Comparison of ENCODE assay signal across 9 mouse cellular contexts in genomic region chr3:17319213-17319612, GRCm38 (mm10).
DNase-seq lines count a peak whose midpoint lies in the region; ATAC-seq lines count a peak whose summit lies in the region.
"Had no signal": no experiment of that assay in that cellular context is flagged by ENCODE, and none has a peak within 500 bp of the region (broad histone marks: within the 10 kb centered on the region; RNA-seq: fewer than 3 reads in every experiment).

No protein-coding gene starts in this region.

- 8% methylated on average over 9 of the region's 9 CpGs for WGBS in forebrain, embryonic 12.5 days
- WGBS in hindbrain, embryonic 15.5 days = 9% methylated on average over 9 of the region's 9 CpGs
- 6% methylated on average over 9 of the region's 9 CpGs for WGBS in neural tube, embryonic 14.5 days

- no peak overlapping the region for H3K9ac ChIP-seq in forebrain, embryonic 12.5 days
- no peak overlapping the region for H3K9ac ChIP-seq in hindbrain, embryonic 15.5 days
- peak overlapping the region; percentile 16; the same call in 1 of the 2 replicates for H3K9ac ChIP-seq in neural tube, embryonic 14.5 days (replicated peaks; ENCODE audit: low read depth, low read length)
- H3K9ac ChIP-seq: limb, embryonic 15.5 days had no signal

- no peak overlapping the region for H3K4me3 ChIP-seq in forebrain, embryonic 12.5 days (replicated peaks)
- no peak overlapping the region for H3K4me3 ChIP-seq in hindbrain, embryonic 15.5 days
- H3K4me3 ChIP-seq in neural tube, embryonic 14.5 days (ENCODE audit: low read depth, low read length) = no peak overlapping the region
- H3K4me3 ChIP-seq: limb, embryonic 15.5 days had no signal

- H3K9me3 ChIP-seq in forebrain, embryonic 12.5 days = no peaks in the 10 kb centered on the region
- H3K9me3 ChIP-seq in hindbrain, embryonic 15.5 days = no peaks in the 10 kb centered on the region
- H3K9me3 ChIP-seq in neural tube, embryonic 14.5 days (ENCODE audit: control insufficient read depth, low read length) = no peaks in the 10 kb centered on the region
- H3K9me3 ChIP-seq: limb, embryonic 15.5 days had no signal

- DNase-seq in lung, postnatal 10 days = peak; percentile 23
- no peak for DNase-seq in lung, adult 18-20 months
- DNase-seq in gastrocnemius, postnatal 36 days = no peak
- no peak for DNase-seq in adrenal gland, adult (ENCODE audit: inconsistent age in 2 of 2, low spot score in 1 of 2)

- no peaks in the 10 kb centered on the region for H3K27me3 ChIP-seq in forebrain, embryonic 12.5 days
- peaks cover 8% of the 10 kb centered on the region; the same call in 1 of the 2 replicates for H3K27me3 ChIP-seq in hindbrain, embryonic 15.5 days
- H3K27me3 ChIP-seq in neural tube, embryonic 14.5 days (ENCODE audit: control insufficient read depth, insufficient read depth, low read length) = no peaks in the 10 kb centered on the region
- H3K27me3 ChIP-seq: limb, embryonic 15.5 days had no signal

- H3K4me1 ChIP-seq in forebrain, embryonic 12.5 days = peaks cover 12% of the 10 kb centered on the region
- H3K4me1 ChIP-seq in hindbrain, embryonic 15.5 days (replicated peaks) = peaks cover 4% of the 10 kb centered on the region; the same call in 1 of the 2 replicates
- 0 out of 2 replicates have a peak, but pooled peaks cover 4% of the 10 kb centered on the region for H3K4me1 ChIP-seq in neural tube, embryonic 14.5 days (ENCODE audit: control insufficient read depth, insufficient read depth, low read length)

- H3K36me3 ChIP-seq in forebrain, embryonic 12.5 days (replicated peaks) = no peaks in the 10 kb centered on the region
- H3K36me3 ChIP-seq in hindbrain, embryonic 15.5 days = no peaks in the 10 kb centered on the region
- H3K36me3 ChIP-seq in neural tube, embryonic 14.5 days (ENCODE audit: control insufficient read depth, insufficient read depth, low read length) = no peaks in the 10 kb centered on the region
- H3K36me3 ChIP-seq: limb, embryonic 15.5 days had no signal

- peak overlapping the region; percentile 54; the same call in 1 of the 2 replicates for H3K27ac ChIP-seq in forebrain, embryonic 12.5 days
- peak overlapping the region; percentile 74 for H3K27ac ChIP-seq in hindbrain, embryonic 15.5 days (replicated peaks)
- peak overlapping the region; percentile 67 for H3K27ac ChIP-seq in neural tube, embryonic 14.5 days (ENCODE audit: low read depth, low read length)
- H3K27ac ChIP-seq: limb, embryonic 15.5 days had no signal

- 0 out of 2 replicates have a peak overlapping the region, but pooled peaks have one; percentile 13 for H3K4me2 ChIP-seq in forebrain, embryonic 12.5 days
- H3K4me2 ChIP-seq in hindbrain, embryonic 15.5 days = peak overlapping the region; percentile 25
- peak overlapping the region; percentile 29; the same call in 1 of the 2 replicates for H3K4me2 ChIP-seq in neural tube, embryonic 14.5 days (ENCODE audit: low read depth, low read length)
- H3K4me2 ChIP-seq: limb, embryonic 15.5 days had no signal

- intact Hi-C loops in gastrocnemius, postnatal 36 days (cut with DNase I) = no loop called here

- peak; percentile 89 for ATAC-seq in forebrain, embryonic 12.5 days (ENCODE audit: low FRiP score)
- peak; percentile 89 for ATAC-seq in hindbrain, embryonic 15.5 days (ENCODE audit: low FRiP score, low read depth)
- peak; percentile 81 for ATAC-seq in neural tube, embryonic 14.5 days (ENCODE audit: low read depth)
- no peak for ATAC-seq in erythroblast, adult 5-6 weeks (replicated peaks; ENCODE audit: low FRiP score, poor library complexity, severe bottlenecking)
